Mouse (Mus musculus) bone marrow macrophage, adult 2 months (primary cell): ENCODE measurements at regions not wholly inside any gene's neighbourhood (a gene's known extent, or its start where the extent isn't known, plus 50 kb on each side); places are given as distances from the start of the nearest gene placed in this dataset.

Source experiments
- CTCF ChIP-seq: IDR thresholded peaks from 2 replicates; pipeline ENCODE4 v1.5.1; 2012; ENCODE audit warnings: low read depth, mild to moderate bottlenecking, low read length, moderate library complexity
- POLR2A ChIP-seq: IDR thresholded peaks from 2 replicates; pipeline ENCODE4 v1.6.1; 2012; ENCODE audit warnings: mild to moderate bottlenecking, low read depth, low read length, borderline replicate concordance

- TF ChIP-seq CTCF (no peak), POLR2A (no peak)
These were observed 117.7 kb upstream of the Dlx6 start for GRCm38 (mm10) chr6:6745394-6745793.
